Mouse (Mus musculus): Measurements from ENCODE around the gene Padi3. TPM values are rescaled to one million over a fixed set of nuclear protein-coding genes. Genes with fewer than 3 reads are reported as not detected.

The Padi3 gene
- polyA plus RNA-seq, 1 experiment from 2014 or later: 2.4 TPM

DNA sequence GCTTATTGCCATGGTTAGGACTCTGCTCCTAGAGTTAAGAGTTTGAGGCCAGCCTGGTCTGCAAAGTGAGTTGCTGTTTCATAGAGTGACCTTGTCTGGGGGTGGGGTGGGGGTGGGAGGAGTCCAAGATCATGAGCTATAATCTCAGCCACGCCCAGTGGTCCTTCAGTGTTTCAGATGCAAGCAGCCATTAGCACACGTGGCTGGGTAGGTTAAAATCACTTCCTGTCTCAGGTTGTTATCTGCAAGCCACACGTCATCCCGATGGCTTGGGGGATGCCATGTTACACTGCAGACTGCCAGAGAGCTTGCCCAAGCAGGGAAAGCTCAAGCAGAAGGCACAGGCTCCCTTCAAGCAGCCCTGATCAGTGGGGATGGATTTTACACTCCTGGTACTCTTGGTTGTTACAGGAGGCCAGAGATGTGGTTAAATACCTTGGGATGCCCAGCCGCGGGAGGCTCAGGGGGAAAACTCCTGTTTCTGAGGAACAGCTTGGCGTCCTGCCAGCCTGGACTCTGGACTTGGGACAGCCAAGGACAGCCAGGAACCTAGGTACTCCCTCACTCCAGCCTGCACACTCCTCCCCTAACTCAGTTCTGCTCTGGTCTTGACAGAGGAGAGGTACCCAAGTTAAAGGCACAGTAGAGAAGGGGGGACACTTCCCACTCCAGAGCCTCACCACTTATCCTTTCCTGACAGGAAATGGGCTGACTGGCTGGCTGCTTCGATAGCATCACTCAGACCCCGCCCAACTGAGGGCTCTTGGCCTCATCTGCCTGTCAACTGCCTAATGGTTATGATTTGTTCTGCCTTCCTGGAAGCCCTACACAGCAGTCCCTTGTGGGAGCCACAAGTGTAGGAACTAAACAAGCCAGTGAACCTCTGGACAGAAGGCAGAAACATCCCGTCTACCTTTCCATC is 5.8 kb upstream of the Padi3 start:
- H3K4me1 ChIP-seq: peaks cover 32% of the 10 kb centered on the region
- WGBS: 46% methylated on average over 10 of the region's 10 CpGs
- H3K4me3 ChIP-seq (replicated peaks): no peak overlapping the region
- no peak overlapping the region for H3K9ac ChIP-seq
- no peak overlapping the region for H3K27ac ChIP-seq (replicated peaks)
- no peaks in the 10 kb centered on the region; the same call in 1 of the 2 replicates for H3K27me3 ChIP-seq
- no peak overlapping the region for H3K4me2 ChIP-seq (replicated peaks)
- H3K36me3 ChIP-seq: no peaks in the 10 kb centered on the region
- H3K9me3 ChIP-seq (replicated peaks): no peaks in the 10 kb centered on the region; the same call in 1 of the 2 replicates
- no peak for ATAC-seq (ENCODE audit: insufficient number of reproducible peaks, low FRiP score, low TSS enrichment, low read depth)

DNA sequence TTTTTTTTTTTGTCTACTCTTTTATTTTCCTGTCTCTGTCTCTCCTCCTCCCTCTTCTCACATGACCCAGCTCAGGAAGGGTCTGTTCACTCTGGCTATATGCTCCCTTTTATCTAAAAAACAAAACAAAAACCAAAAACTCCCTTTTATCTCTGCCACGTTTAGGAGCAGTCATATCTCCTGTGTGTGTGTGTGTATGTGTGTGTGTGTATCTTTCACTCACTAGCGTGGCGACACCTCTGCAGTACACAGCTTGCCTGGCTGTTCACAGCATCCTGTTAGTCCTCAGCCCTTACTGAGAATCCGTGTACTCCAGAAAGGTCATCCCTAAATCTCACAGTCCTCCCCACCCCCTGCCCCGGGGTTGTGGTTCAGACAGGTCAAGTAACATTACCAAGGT is 5.0 kb upstream of the Padi3 start:
- Histone ChIP-seq H3K36me3 (no peaks in the 10 kb centered on the region), H3K4me1 (peaks cover 32% of the 10 kb centered on the region), H3K9ac (no peak overlapping the region), H3K4me2 (replicated peaks) (no peak overlapping the region), H3K27me3 (no peaks in the 10 kb centered on the region; the same call in 1 of the 2 replicates), H3K27ac (replicated peaks) (no peak overlapping the region), H3K9me3 (replicated peaks) (no peaks in the 10 kb centered on the region; the same call in 1 of the 2 replicates), H3K4me3 (replicated peaks) (no peak overlapping the region)
- ATAC-seq (ENCODE audit: insufficient number of reproducible peaks, low FRiP score, low TSS enrichment, low read depth): no peak
- 61% methylated on average over 5 of the region's 5 CpGs for WGBS

DNA sequence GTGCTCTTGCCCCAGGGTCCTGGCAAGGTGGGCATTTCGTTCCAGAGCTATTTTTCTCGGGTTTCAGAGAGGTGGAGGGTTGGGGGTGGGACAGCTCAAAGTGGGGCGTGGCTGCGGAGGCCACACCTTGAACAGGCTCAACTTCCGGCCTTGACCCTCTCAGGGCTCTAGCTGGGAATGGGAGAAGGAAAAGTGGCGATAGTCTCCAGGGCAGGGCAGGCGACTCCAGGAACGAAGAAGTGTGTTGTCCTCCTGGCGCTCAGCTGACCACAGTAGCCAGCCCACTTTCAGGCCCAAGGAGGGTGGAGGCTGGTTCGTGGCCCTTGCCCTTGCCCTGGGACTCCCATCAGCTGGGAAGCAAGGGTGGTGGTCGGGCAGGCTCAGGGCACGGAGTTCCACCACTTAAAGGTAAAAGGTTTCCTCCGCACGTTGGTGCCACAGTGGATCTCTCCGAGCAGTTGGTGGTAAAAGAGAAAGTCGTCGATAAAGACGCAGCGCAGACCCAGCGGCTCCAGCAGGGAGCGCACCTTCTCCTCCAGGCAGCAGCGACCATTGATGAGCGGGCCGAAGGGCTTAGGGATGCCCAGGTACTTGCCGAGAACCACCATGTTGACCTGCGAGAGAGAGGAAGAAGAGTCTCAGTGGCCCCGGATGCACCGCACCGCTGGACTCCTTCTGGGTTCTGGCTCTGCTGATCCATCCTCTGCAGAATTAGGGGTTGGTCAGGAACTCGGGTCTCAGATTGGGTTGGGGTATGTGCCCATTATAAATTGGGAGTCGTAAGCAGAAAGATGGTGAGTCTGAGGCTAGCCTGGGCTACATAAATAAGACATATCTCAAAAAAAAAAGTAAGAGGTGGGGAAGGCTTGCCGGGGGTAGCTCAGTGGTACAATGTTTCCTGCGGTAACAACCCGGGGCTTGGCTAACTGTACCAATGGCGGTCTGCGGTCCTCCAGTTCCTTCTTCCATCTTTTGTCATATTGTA is 4.1 kb upstream of the Padi3 start:
- no peaks in the 10 kb centered on the region; the same call in 1 of the 2 replicates for H3K27me3 ChIP-seq
- peak; percentile 49; the same call in 1 of the 2 replicates for ATAC-seq (ENCODE audit: insufficient number of reproducible peaks, low FRiP score, low TSS enrichment, low read depth)
- peak overlapping the region; percentile 70 for H3K4me2 ChIP-seq (replicated peaks)
- peak overlapping the region; percentile 40 for H3K4me3 ChIP-seq (replicated peaks)
- H3K27ac ChIP-seq (replicated peaks): peak overlapping the region; percentile 65
- H3K4me1 ChIP-seq: peaks cover 32% of the 10 kb centered on the region
- no peaks in the 10 kb centered on the region for H3K36me3 ChIP-seq
- 22% methylated on average over 36 of the region's 36 CpGs for WGBS
- peak overlapping the region; percentile 13; the same call in 1 of the 2 replicates for H3K9ac ChIP-seq
- H3K9me3 ChIP-seq (replicated peaks): no peaks in the 10 kb centered on the region; the same call in 1 of the 2 replicates

DNA sequence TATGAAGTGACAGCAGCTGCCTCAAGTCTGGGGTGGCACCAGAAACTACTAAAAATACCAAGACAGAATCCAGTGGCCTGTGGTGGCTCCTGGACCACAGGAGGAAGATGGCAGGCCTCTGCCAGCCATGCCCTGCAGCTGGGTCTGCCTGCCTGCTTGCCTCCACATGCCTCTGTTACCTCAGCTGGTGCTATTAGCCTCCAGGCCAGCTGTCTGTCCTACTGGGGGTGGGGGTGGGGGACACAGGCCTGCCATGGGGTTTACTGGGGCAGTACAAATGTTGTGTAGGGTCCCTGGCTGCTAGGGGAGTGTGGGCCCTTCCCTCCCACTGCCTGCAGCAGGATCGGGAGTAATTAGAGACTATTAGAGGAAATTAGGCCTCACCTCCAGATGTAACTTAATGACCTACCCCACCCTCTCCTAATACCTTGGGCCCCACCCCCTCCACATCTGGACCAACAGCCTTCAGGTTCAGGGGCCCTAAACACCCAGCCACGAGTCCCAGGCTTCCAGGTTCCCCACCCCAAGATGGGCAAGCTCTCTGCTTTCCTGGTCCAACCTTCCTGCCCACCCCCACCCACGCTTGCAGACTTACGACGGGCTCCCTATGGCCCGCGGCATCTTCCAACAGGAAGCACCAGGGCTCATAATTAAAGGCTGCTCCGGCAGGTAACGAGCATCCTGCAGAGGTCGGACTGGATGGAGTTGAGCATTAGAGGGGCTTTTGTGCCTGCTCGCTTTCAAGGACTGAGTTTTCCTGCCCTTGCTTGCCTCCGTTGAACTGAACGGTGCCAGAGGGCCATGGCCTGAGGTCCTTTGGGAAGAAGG is 3.1 kb upstream of the Padi3 start:
- 5% methylated on average over 13 of the region's 13 CpGs for WGBS
- Histone ChIP-seq H3K4me3 (replicated peaks) (peak overlapping the region; percentile 40), H3K36me3 (no peaks in the 10 kb centered on the region), H3K9ac (peak overlapping the region; percentile 13), H3K4me2 (replicated peaks) (peak overlapping the region; percentile 70), H3K27me3 (no peaks in the 10 kb centered on the region; the same call in 1 of the 2 replicates), H3K27ac (replicated peaks) (peak overlapping the region; percentile 65; the same call in 1 of the 2 replicates), H3K4me1 (peaks cover 32% of the 10 kb centered on the region), H3K9me3 (replicated peaks) (no peaks in the 10 kb centered on the region; the same call in 1 of the 2 replicates)
- no peak for ATAC-seq (ENCODE audit: insufficient number of reproducible peaks, low FRiP score, low TSS enrichment, low read depth)

DNA sequence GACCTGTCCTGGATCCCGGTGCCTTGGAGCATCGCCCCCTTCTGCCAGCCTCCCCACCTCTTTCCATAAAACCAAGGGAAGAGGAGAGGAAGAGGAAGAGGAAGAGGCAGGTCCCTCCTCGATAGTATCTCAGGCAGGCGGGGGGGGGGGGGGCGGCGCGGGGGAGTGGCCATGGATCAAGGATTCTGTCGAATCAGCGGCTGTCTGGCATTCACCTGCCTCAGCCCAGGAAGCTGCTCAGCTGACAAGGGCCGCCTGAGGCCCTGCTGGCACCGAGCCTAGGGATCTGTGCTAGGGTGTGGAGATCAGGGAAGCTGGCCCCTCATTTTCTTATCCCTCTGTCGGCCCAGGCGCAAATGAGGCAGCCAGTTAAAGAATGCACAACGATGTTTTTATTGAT is 2.2 kb upstream of the Padi3 start:
- WGBS: 25% methylated on average over 14 of the region's 14 CpGs
- Histone ChIP-seq H3K4me3 (replicated peaks) (no peak overlapping the region), H3K9ac (no peak overlapping the region), H3K4me1 (peaks cover 32% of the 10 kb centered on the region), H3K9me3 (replicated peaks) (no peaks in the 10 kb centered on the region; the same call in 1 of the 2 replicates), H3K4me2 (replicated peaks) (no peak overlapping the region), H3K27ac (replicated peaks) (no peak overlapping the region), H3K27me3 (no peaks in the 10 kb centered on the region; the same call in 1 of the 2 replicates), H3K36me3 (no peaks in the 10 kb centered on the region)
- ATAC-seq (ENCODE audit: insufficient number of reproducible peaks, low FRiP score, low TSS enrichment, low read depth): no peak

DNA sequence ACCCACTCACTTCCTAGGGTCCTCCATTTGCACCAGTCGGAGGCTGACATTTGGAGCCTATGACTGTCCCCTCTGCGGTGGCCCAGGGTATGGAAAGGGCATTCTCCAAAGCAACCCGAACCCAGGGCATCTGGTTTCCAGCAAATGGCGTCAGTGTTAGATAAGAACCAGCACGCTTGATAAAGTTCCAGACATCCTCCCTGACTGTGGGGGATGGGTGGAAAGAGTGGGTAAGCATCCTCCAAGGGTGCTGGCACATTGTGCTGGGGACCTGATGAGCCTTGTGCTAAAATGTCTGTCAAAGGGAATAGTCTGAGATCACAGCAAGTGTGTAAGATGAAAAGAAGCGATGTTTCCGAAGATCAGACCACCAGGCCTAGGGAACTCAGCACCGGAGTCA is 1.7 kb upstream of the Padi3 start:
- H3K36me3 ChIP-seq: no peaks in the 10 kb centered on the region
- H3K9me3 ChIP-seq (replicated peaks): no peaks in the 10 kb centered on the region
- no peak overlapping the region for H3K9ac ChIP-seq
- peaks cover 32% of the 10 kb centered on the region for H3K4me1 ChIP-seq
- no peak overlapping the region for H3K4me2 ChIP-seq (replicated peaks)
- WGBS: 54% methylated on average over 8 of the region's 8 CpGs
- no peak overlapping the region for H3K4me3 ChIP-seq (replicated peaks)
- H3K27me3 ChIP-seq: no peaks in the 10 kb centered on the region; the same call in 1 of the 2 replicates
- H3K27ac ChIP-seq (replicated peaks): no peak overlapping the region
- no peak for ATAC-seq (ENCODE audit: insufficient number of reproducible peaks, low FRiP score, low TSS enrichment, low read depth)

DNA sequence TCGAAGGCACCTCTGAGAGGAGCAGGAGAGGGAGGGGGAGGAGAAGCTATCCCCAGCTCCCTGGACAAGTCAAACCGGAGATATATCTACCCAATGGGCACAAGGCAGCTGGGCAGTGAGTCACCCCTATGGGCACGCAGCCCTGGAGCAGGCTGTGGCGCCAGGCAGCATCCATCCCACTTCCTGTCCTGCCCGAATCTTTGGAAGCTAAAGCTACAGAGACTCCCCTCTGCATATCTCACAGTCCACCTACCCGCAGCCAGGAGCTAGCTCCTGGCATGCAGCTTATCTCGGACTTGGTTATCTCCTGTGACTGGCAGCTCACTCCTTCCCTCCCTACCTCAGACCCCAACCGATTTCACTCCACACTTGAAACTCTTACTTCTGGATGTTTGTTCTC is 1.3 kb downstream of the Padi3 start:
- Histone ChIP-seq H3K4me1 (peaks cover 20% of the 10 kb centered on the region), H3K9me3 (replicated peaks) (no peaks in the 10 kb centered on the region), H3K36me3 (no peaks in the 10 kb centered on the region), H3K27ac (replicated peaks) (no peak overlapping the region), H3K4me3 (replicated peaks) (no peak overlapping the region), H3K27me3 (no peaks in the 10 kb centered on the region), H3K9ac (no peak overlapping the region), H3K4me2 (replicated peaks) (no peak overlapping the region)
- ATAC-seq (ENCODE audit: insufficient number of reproducible peaks, low FRiP score, low TSS enrichment, low read depth): no peak
- 67% methylated on average over 8 of the region's 8 CpGs for WGBS

DNA sequence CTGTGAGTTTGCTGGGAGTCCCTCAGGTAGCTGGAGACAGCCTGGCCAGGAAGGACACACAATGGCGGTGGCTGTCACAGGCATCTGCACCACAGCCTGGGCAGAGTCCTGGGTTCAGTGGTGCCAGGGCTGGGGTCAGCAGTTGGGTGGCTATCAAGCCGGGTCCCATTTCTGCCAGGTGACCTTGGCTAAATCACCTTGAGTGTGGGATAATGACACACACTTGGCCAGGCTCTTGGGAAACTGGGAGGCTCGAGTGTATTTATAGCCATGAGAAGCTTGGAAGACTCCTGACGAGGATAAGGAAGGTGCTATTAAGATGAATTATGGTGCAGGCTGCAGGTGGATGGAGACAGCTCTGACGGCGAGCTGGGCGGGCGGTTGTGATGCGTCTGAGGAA is 5.8 kb downstream of the Padi3 start:
- H3K36me3 ChIP-seq: no peaks in the 10 kb centered on the region
- H3K9me3 ChIP-seq (replicated peaks): no peaks in the 10 kb centered on the region
- H3K4me1 ChIP-seq: no peaks in the 10 kb centered on the region
- H3K27ac ChIP-seq (replicated peaks): no peak overlapping the region
- no peak for ATAC-seq (ENCODE audit: insufficient number of reproducible peaks, low FRiP score, low TSS enrichment, low read depth)
- H3K27me3 ChIP-seq: no peaks in the 10 kb centered on the region
- no peak overlapping the region for H3K4me2 ChIP-seq (replicated peaks)
- H3K4me3 ChIP-seq (replicated peaks): no peak overlapping the region
- no peak overlapping the region for H3K9ac ChIP-seq
- WGBS: 82% methylated on average over 9 of the region's 9 CpGs

DNA sequence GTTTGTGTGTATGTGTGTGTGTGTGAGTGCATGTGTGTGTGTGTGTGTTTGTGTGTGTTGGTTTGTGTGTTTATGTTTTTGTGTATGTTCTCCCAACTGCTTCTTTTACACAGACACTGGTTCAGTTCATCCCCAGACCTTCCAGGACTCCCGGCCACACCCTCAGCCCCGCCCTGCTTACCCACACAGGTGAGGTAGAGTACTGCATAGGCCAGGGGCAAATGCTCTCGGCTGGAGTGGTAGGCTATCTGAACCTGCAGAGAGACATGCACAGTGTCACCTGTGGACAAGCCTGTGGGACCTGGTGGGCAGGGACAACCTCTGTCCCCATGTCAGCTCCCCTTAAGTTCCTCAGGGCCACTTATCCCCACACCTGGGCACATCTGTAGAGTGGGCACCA is 9.1 kb downstream of the Padi3 start:
- WGBS: 72% methylated on average over 3 of the region's 3 CpGs
- Histone ChIP-seq H3K4me1 (no peaks in the 10 kb centered on the region), H3K27me3 (no peaks in the 10 kb centered on the region), H3K36me3 (no peaks in the 10 kb centered on the region), H3K9me3 (replicated peaks) (no peaks in the 10 kb centered on the region), H3K9ac (no peak overlapping the region), H3K27ac (replicated peaks) (no peak overlapping the region), H3K4me2 (replicated peaks) (no peak overlapping the region), H3K4me3 (replicated peaks) (no peak overlapping the region)
- ATAC-seq (ENCODE audit: insufficient number of reproducible peaks, low FRiP score, low TSS enrichment, low read depth): no peak

DNA sequence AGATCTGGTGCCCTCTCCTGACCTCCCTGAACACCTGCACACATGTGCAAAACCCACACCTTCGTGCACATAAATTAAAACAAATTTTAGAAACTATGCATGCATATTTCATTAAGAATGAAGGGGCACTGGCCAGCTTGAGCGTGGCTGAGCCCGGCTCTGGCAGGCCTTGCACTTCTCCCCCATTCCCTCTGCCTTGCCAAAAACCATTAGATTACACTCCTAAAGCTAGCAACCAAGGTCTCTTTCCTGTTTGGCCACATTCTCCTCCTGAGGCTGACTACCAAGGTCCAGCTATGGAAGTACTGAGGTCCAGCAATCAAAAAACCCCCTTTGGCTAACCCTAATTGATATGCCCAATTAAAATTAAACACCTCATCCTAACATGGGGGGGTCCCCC is 13.7 kb downstream of the Padi3 start:
- H3K27ac ChIP-seq (replicated peaks): no peak overlapping the region
- no peak overlapping the region for H3K9ac ChIP-seq
- H3K9me3 ChIP-seq (replicated peaks): no peaks in the 10 kb centered on the region
- H3K27me3 ChIP-seq: no peaks in the 10 kb centered on the region
- no peak overlapping the region for H3K4me3 ChIP-seq (replicated peaks)
- no peaks in the 10 kb centered on the region for H3K4me1 ChIP-seq
- no peak for ATAC-seq (ENCODE audit: insufficient number of reproducible peaks, low FRiP score, low TSS enrichment, low read depth)
- WGBS: 74% methylated on average over 3 of the region's 3 CpGs
- H3K4me2 ChIP-seq (replicated peaks): no peak overlapping the region
- no peaks in the 10 kb centered on the region for H3K36me3 ChIP-seq

Data from embryonic facial prominence, embryonic 15.5 days (tissue).